Mouse (Mus musculus) liver, embryonic 13.5 days (tissue): Measurements from ENCODE around the gene Henmt1. TPM values are rescaled to one million over a fixed set of nuclear protein-coding genes. Genes with fewer than 3 reads are reported as not detected.

ENCODE experiments used
- ATAC-seq: fragments of 200-750 bp; cut with Nextera tagmentation; 2 replicates; pipeline ENCODE4 v1.8.0; 2017; ENCODE audit warnings: low read depth, mild to moderate bottlenecking, moderate number of reproducible peaks, moderate library complexity
- DNase-seq: peaks from one replicate; pipeline ENCODE4 v3.0.0; 2022
- H3K27ac ChIP-seq: fragments of 300-500 bp; sonication (generic); 2 replicates; pipeline ENCODE4 v1.5.1; 2015; ENCODE audit warnings: moderate library complexity, mild to moderate bottlenecking, inconsistent platforms
- H3K27me3 ChIP-seq: fragments of 300-500 bp; sonication (generic); 2 replicates; pipeline ENCODE4 v1.6.1; 2015; ENCODE audit warnings: mild to moderate bottlenecking, inconsistent platforms
- H3K36me3 ChIP-seq: fragments of 300-500 bp; sonication (generic); 2 replicates; pipeline ENCODE4 v1.6.1; 2015; ENCODE audit warnings: mild to moderate bottlenecking, inconsistent platforms
- H3K4me1 ChIP-seq: fragments of 300-500 bp; sonication (generic); replicated peaks from 2 replicates; pipeline ENCODE4 v1.6.1; 2015; ENCODE audit warnings: inconsistent platforms
- H3K4me2 ChIP-seq: fragments of 300-500 bp; sonication (generic); 2 replicates; pipeline ENCODE4 v1.6.1; 2015; ENCODE audit warnings: inconsistent platforms, mild to moderate bottlenecking, moderate library complexity
- H3K4me3 ChIP-seq: fragments of 300-500 bp; sonication (generic); replicated peaks from 2 replicates; pipeline ENCODE4 v1.5.1; 2015; ENCODE audit warnings: mild to moderate bottlenecking, inconsistent platforms
- H3K9ac ChIP-seq: fragments of 300-500 bp; sonication (generic); 2 replicates; pipeline ENCODE4 v1.6.1; 2015; ENCODE audit warnings: mild to moderate bottlenecking, inconsistent platforms
- H3K9me3 ChIP-seq: fragments of 300-500 bp; sonication (generic); replicated peaks from 2 replicates; pipeline ENCODE4 v1.6.1; 2016; ENCODE audit warnings: inconsistent platforms
- whole genome bisulfite sequencing: fragments of 180-500 bp; shearing (Covaris S2); methylation state at CpG from one replicate; pipeline ENCODE4 v1.1.7; 2015; ENCODE audit not compliant: insufficient replicate concordance; 5-methylcytosine and 5-hydroxymethylcytosine counted together
- polyA plus RNA-seq: library from polyadenylated mRNA; unstranded; fragments of >200 nt; fragmentation: Nextera tagmentation; extraction: Ambion mirVana; gene quantifications from 2 replicates; pipeline ENCODE4 v1.2.1, GENCODE M21; 2015

Gene Henmt1
- polyA plus RNA-seq, 1 experiment from 2014 or later: 0.08 TPM

DNA sequence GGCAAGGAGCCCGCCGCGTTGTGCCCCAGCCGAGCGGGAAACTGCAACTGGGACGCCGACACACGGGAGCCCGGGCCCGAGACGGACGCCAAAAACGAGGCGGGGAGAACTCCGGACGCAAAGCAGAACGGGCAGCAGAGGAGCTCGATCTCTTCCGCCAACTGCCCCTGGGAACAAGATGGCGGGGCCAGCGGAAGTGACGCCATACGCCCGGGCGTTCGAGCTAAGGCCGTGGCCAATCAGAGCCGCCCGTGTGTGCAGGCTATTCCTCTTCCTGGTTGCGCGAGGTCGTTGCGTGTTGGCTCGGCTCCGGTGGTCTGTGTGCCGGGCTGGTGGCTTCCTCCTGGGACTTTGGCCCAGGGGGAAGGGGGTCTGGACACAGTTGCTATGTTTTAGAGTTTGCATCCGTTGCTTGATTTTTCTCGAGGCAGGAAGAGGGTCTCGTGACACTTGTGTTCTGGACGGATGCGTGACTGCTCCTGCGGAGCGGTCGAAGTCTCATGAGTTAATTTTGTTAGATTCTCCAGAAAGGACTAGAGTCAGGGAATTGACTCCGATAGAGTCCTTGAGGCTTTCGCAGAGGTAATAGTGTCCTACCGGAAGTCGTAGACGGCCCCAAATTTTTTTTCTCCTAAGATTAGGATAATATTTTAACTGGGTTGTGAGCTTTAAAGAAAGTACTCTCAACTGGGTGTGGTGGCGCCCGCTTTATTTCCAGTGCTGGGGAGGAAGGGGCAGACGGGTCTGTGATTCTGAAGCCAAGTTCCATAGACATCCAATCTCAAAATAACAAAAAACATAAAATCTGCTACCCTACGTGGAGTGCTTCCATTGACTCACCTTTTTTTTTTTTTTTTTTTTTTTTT is 27.9 kb upstream of the Henmt1 start, which contains the start of gene Prpf38b:
Gene Prpf38b, minus strand, starts transcription at position 180 of the 866 bp plus-strand sequence.
- ATAC-seq (peak; percentile 97), DNase-seq (peak; percentile 92)
- Histone ChIP-seq H3K27ac (peak within 1 kb of the TSS; percentile 97), H3K4me1 (peaks cover 38% of the 10 kb centered on the region), H3K9ac (peak within 1 kb of the TSS; percentile 91), H3K4me3 (peak within 1 kb of the TSS; percentile 77), H3K4me2 (peak within 1 kb of the TSS; percentile 86), H3K9me3 (no peaks in the 10 kb centered on the region), H3K36me3 (peaks cover 18% of the 10 kb centered on the region), H3K27me3 (no peaks in the 10 kb centered on the region)
- WGBS: 1% methylated on average over 53 of the region's 53 CpGs

DNA sequence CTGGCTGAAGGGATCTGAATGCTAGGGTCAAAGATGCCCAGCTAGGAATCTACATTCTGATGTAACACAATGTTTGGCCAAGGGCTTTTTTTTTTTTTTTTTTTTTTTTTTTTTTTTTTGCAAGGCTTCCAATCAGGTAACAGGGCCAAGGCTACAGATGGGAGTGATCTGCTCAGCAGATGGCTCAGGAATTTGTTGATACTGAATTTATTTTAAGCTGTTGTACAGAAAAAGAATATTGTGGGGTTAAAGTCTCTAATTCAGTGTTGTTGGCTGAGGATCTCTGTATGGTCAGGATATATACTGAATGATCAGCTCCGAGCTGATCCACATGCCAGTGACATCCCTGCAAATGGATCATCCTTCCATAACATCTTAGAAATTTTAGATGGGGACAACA is 23.7 kb upstream of the Henmt1 start:
- peaks cover 50% of the 10 kb centered on the region for H3K4me1 ChIP-seq
- no peaks in the 10 kb centered on the region for H3K9me3 ChIP-seq
- H3K27me3 ChIP-seq: no peaks in the 10 kb centered on the region
- H3K27ac ChIP-seq: no peak overlapping the region
- ATAC-seq (no peak), DNase-seq (no peak)
- WGBS: 64% methylated on average over 1 of the region's 1 CpGs
- H3K36me3 ChIP-seq: no peaks in the 10 kb centered on the region
- H3K9ac ChIP-seq: no peak overlapping the region
- H3K4me2 ChIP-seq: no peak overlapping the region
- no peak overlapping the region for H3K4me3 ChIP-seq

DNA sequence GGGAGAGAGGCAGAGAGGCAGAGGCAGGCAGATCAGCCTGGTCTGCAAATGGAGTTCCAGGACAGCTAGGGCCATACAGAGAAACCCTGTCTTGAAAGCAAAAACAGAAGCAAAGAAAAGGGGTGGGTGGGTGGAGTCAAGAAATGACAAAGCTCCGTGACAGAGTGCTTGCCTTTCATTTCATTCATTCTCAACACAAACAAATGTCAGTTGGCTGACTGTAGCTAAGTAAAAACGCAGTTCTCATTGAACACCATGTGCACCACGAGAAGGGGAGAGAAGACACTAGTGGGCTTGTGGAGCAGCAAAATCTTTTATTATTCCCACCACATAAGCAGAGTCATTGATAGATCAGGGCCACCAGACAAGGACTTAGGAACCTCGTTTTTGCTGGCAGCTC is 22.8 kb upstream of the Henmt1 start:
- Histone ChIP-seq H3K27ac (no peak overlapping the region), H3K9me3 (no peaks in the 10 kb centered on the region), H3K4me1 (peaks cover 58% of the 10 kb centered on the region), H3K36me3 (no peaks in the 10 kb centered on the region), H3K4me3 (no peak overlapping the region), H3K27me3 (no peaks in the 10 kb centered on the region), H3K9ac (peak overlapping the region; percentile 26), H3K4me2 (peak overlapping the region; percentile 30)
- WGBS: 38% methylated on average over 4 of the region's 4 CpGs
- no peak for ATAC-seq
- no peak for DNase-seq

DNA sequence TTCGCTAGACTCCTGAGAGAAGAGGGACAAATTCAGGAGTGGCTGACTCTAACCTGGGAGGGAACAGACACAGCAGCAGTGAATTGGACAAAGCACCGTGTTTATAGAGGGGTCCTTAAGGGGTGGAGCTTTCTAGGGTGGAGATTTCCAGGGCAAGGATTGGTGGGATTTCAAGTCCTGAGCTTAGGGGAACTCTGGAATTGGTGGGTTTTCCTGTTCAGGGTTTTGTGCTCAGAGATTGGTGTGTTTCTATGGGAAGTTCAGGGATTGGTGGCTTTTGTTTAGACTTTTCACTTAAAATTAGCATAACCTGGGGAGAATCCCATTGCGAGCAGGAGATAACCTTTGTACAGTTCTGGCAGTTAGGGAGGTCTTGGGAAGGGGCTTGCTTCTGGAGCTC is 21.7 kb upstream of the Henmt1 start:
- Histone ChIP-seq H3K27me3 (no peaks in the 10 kb centered on the region), H3K4me1 (peaks cover 61% of the 10 kb centered on the region), H3K9me3 (no peaks in the 10 kb centered on the region), H3K36me3 (no peaks in the 10 kb centered on the region), H3K4me2 (no peak overlapping the region), H3K27ac (no peak overlapping the region), H3K4me3 (no peak overlapping the region), H3K9ac (no peak overlapping the region)
- DNase-seq: no peak
- 65% methylated on average over 3 of the region's 3 CpGs for WGBS
- ATAC-seq: no peak

DNA sequence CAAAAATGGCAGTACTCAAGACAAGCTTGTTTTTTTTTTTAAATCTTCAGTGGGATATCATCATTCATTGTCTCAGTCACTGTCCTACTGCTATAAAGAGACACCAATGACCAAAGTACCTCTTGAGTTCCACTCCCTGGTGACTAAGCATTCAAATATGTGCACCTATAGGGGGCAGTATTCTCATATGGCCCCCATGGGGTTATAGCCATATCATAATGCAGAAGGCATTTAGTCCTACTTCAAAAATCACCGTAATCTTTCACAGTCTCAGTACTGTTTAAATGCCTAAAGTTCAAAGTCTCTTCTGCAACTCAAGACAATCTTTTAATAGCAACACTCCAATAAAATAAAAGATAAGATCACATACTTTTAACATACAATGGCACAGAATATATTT is 20.8 kb upstream of the Henmt1 start:
- H3K9me3 ChIP-seq: no peaks in the 10 kb centered on the region
- H3K36me3 ChIP-seq: no peaks in the 10 kb centered on the region
- H3K4me1 ChIP-seq: peaks cover 61% of the 10 kb centered on the region
- no peak overlapping the region for H3K4me3 ChIP-seq
- ATAC-seq: no peak
- no peak overlapping the region for H3K27ac ChIP-seq
- no peak overlapping the region for H3K4me2 ChIP-seq
- WGBS: 83% methylated on average over 1 of the region's 1 CpGs
- H3K27me3 ChIP-seq: no peaks in the 10 kb centered on the region
- H3K9ac ChIP-seq: no peak overlapping the region
- no peak for DNase-seq

DNA sequence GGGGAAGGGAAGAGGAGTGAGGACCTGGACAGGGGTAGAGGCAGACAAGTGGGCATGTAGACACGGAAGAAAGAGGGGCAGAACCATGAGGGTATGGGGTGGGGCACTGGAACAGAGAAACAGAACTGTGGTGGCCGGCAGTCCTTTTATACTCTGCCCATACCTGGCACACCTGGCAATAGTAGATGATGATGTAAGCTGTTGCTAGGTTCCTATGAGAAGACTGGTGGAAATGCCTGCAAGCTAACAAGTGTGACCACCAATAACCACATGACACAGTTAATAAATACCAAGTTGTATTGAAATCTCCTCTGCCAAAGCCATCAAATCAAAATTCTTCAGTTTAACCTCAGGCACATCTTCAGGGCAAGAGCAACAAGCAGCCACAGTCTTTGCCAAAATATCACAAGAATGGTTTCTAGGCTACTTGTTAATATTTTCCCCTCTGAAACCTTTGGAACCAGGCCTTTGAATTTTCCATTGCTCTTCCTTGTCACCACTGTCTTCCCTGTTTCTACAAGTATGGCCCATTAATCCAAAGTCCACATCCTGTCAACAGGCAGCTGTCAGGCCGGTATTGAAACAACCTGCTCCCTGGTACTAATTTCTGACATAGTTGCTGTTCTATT is 19.1 kb upstream of the Henmt1 start:
- Histone ChIP-seq H3K36me3 (no peaks in the 10 kb centered on the region), H3K4me2 (no peak overlapping the region), H3K27ac (no peak overlapping the region), H3K4me1 (peaks cover 59% of the 10 kb centered on the region), H3K4me3 (no peak overlapping the region), H3K27me3 (no peaks in the 10 kb centered on the region), H3K9ac (no peak overlapping the region), H3K9me3 (no peaks in the 10 kb centered on the region)
- 77% methylated on average over 3 of the region's 3 CpGs for WGBS
- ATAC-seq (no peak), DNase-seq (no peak)

DNA sequence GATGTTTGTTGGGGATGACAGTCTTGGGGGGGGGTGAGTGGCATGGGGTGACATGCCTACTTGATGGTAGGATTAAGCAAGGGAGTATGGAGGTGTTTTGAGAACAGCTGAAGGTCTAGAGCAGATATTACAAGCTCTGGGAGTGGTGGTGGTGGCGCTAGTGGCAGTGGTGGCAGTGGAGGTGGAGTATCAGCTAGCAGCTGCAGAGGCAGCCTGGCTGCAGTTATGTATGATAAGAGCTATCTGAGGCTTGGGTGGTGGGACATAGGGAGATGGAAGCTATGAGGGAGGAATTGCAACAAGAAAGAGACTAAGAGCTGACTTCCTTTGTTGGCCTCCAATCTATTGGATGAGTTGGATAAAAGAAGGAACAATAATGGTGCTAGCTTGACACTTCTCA is 17.9 kb upstream of the Henmt1 start:
- ATAC-seq (peak; percentile 99), DNase-seq (peak; percentile 67)
- H3K27ac ChIP-seq: peak overlapping the region; percentile 62
- 25% methylated on average over 1 of the region's 1 CpGs for WGBS
- H3K9ac ChIP-seq: no peak overlapping the region
- H3K9me3 ChIP-seq: no peaks in the 10 kb centered on the region
- H3K36me3 ChIP-seq: no peaks in the 10 kb centered on the region
- H3K4me1 ChIP-seq: peaks cover 53% of the 10 kb centered on the region
- no peak overlapping the region for H3K4me3 ChIP-seq
- H3K4me2 ChIP-seq: peak overlapping the region; percentile 9; the same call in 1 of the 2 replicates
- no peaks in the 10 kb centered on the region for H3K27me3 ChIP-seq

DNA sequence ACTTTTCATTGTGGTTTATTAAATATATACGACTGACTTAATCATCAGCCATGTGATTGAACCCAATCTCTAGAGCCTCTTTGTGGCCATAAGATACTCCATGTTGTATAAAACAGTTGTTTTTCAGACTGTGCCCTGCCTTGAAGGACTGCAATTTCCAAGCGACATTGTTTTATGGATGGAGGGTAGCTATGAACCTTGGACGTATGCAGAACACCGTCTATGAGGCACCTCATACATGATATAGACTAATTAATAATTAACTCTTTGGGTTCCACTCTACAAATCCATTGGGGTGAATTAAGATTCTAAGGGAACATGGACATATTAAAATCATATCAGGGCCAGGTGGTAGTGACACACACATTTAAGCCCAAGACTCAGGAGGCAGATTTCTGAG is 14.0 kb upstream of the Henmt1 start:
- no peak overlapping the region for H3K9ac ChIP-seq
- no peak overlapping the region for H3K27ac ChIP-seq
- 76% methylated on average over 4 of the region's 4 CpGs for WGBS
- H3K4me2 ChIP-seq: no peak overlapping the region
- H3K4me1 ChIP-seq: peaks cover 27% of the 10 kb centered on the region
- H3K4me3 ChIP-seq: no peak overlapping the region
- ATAC-seq: no peak
- DNase-seq: no peak
- H3K27me3 ChIP-seq: no peaks in the 10 kb centered on the region
- no peaks in the 10 kb centered on the region for H3K36me3 ChIP-seq
- H3K9me3 ChIP-seq: no peaks in the 10 kb centered on the region

DNA sequence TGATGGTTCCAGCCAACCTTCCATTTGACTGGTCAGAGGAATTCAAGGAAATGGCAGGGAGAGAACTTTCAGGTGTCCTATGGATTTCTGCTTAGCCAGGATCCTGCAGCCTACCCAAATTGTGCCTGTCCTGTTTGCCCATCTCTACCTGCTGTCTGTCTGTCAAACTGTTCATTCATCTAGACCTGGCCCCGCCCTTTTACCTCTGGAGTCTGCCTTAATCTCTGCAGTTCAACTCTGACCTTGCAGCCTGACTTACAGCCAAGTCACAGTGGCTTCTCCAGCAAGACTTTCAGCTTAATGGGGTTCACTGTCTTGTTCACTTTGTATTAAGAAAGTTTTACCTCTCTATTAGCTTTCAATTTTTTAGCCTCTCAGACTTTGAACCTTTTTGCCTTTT is 13.4 kb upstream of the Henmt1 start:
- H3K4me3 ChIP-seq: no peak overlapping the region
- H3K27ac ChIP-seq: no peak overlapping the region
- H3K9me3 ChIP-seq: no peaks in the 10 kb centered on the region
- ATAC-seq: no peak
- H3K36me3 ChIP-seq: no peaks in the 10 kb centered on the region
- H3K9ac ChIP-seq: no peak overlapping the region
- H3K4me2 ChIP-seq: no peak overlapping the region
- H3K27me3 ChIP-seq: no peaks in the 10 kb centered on the region
- 42% methylated on average over 1 of the region's 1 CpGs for WGBS
- no peak for DNase-seq
- peaks cover 21% of the 10 kb centered on the region for H3K4me1 ChIP-seq

DNA sequence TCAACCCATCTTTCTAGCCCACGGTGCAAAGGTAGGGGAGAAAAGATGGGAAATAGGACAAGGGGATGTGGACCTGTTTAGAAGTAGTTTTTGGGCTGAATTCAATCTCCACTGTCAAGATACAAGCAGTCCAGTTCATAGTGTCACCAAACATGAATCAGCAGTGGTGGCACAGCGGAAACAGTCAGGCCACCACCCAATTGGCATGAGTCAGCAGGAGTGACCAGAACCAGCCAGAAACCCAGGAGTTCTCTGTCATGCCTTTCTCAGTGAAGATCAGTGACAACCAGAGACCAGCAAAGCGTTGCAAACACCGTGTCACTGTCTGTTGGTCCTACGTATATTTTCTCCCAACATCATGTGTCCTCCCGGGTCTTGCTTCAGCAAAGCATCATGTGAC is 6.1 kb upstream of the Henmt1 start:
- ATAC-seq: no peak
- H3K4me2 ChIP-seq: no peak overlapping the region
- no peak overlapping the region for H3K4me3 ChIP-seq
- WGBS: 76% methylated on average over 6 of the region's 6 CpGs
- no peak overlapping the region for H3K9ac ChIP-seq
- no peaks in the 10 kb centered on the region for H3K9me3 ChIP-seq
- no peak for DNase-seq
- H3K36me3 ChIP-seq: no peaks in the 10 kb centered on the region
- H3K27me3 ChIP-seq: no peaks in the 10 kb centered on the region
- H3K4me1 ChIP-seq: no peaks in the 10 kb centered on the region
- no peak overlapping the region for H3K27ac ChIP-seq

DNA sequence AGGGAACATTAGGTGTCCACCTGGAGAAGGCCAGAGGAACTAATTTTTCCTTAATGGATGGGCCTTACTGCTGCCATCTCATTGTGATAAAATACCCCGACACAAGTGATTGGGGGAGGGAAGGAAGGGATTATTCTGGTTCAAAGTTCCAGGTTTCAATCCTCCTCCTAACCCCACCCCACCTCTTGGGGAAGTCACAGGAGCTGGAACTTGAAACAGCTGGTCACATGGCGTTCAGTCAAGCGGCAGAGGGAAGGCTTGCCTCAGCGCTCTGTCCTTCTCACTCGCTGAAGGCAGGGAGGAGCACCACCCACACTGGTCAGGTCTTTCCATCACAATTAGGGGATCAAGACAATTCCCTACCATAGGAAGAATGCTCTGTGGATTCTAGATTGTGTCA is 982 bp upstream of the Henmt1 start:
- Histone ChIP-seq H3K27ac (no peak overlapping the region), H3K4me2 (no peak overlapping the region), H3K9ac (no peak overlapping the region), H3K4me3 (no peak overlapping the region), H3K4me1 (0 out of 2 replicates have a peak, but pooled peaks cover 6% of the 10 kb centered on the region), H3K27me3 (no peaks in the 10 kb centered on the region), H3K9me3 (no peaks in the 10 kb centered on the region), H3K36me3 (no peaks in the 10 kb centered on the region)
- DNase-seq: no peak
- WGBS: 77% methylated on average over 5 of the region's 5 CpGs
- no peak for ATAC-seq
